Mouse (Mus musculus) CH12.LX (cell line): ENCODE data around the gene Ssbp4. TPM values are rescaled to one million over a fixed set of nuclear protein-coding genes. Genes with fewer than 3 reads are reported as not detected.

Source experiments
- DNase-seq: peaks from one replicate; pipeline ENCODE4 v3.0.0-alpha.2; 2013; ENCODE audit errors: extremely low read depth
- H3K27ac ChIP-seq: 2 replicates; pipeline ENCODE4 v1.5.1; 2012; ENCODE audit warnings: low read depth, mild to moderate bottlenecking, control low read depth, moderate library complexity; ENCODE audit not compliant: insufficient read depth
- H3K27me3 ChIP-seq: replicated peaks from 2 replicates; pipeline ENCODE3; 2012; ENCODE audit warnings: inconsistent platforms
- H3K36me3 ChIP-seq, 2 experiments: replicated peaks in 1 of 2; 2 replicates each; pipeline versions ENCODE3 to v1.6.1; 2012; ENCODE audit warnings: inconsistent platforms in 1 of 2, low read length in 1 of 2, mild to moderate bottlenecking in 1 of 2, mixed read lengths in 1 of 2, moderate library complexity in 1 of 2; ENCODE audit not compliant: control insufficient read depth in 1 of 2, insufficient read depth in 1 of 2
- H3K4me1 ChIP-seq, 2 experiments: 2 replicates each; pipeline ENCODE4 v1.6.1; 2012; ENCODE audit warnings: inconsistent platforms in 1 of 2, moderate library complexity in 1 of 2; ENCODE audit not compliant: insufficient read depth in 2 of 2, control insufficient read depth in 1 of 2
- H3K4me2 ChIP-seq: 2 replicates; pipeline ENCODE4 v1.6.1; 2012; ENCODE audit warnings: low read depth, mild to moderate bottlenecking, control low read depth; ENCODE audit not compliant: poor library complexity, insufficient read depth, severe bottlenecking
- H3K4me3 ChIP-seq, 3 experiments: fragments of 150-350 bp in 1 of 3; sonication (generic) in 1 of 3; replicated peaks in 1 of 3; 2 replicates each; pipeline versions ENCODE3 to v1.5.1; 2011 to 2012; ENCODE audit warnings: low read depth in 2 of 3, low read length in 2 of 3, mild to moderate bottlenecking in 2 of 3, moderate library complexity in 2 of 3, control low read depth in 1 of 3, improper control_type of control experiment in 1 of 3, inconsistent platforms in 1 of 3, mixed read lengths in 1 of 3; ENCODE audit not compliant: poor library complexity in 1 of 3
- H3K79me2 ChIP-seq: replicated peaks from 2 replicates; pipeline ENCODE4 v1.6.1; 2012; ENCODE audit warnings: mild to moderate bottlenecking, moderate library complexity; ENCODE audit not compliant: control insufficient read depth, poor library complexity, insufficient read depth, severe bottlenecking; ENCODE audit errors: extremely low read depth
- H3K9ac ChIP-seq: 2 replicates; pipeline ENCODE4 v1.6.1; 2012; ENCODE audit warnings: low read depth, mild to moderate bottlenecking, control low read depth, moderate library complexity; ENCODE audit not compliant: insufficient read depth
- H3K9me3 ChIP-seq: replicated peaks from 2 replicates; pipeline ENCODE3; 2012; ENCODE audit warnings: low read length, inconsistent platforms, mixed read lengths
- BHLHE40 ChIP-seq: IDR thresholded peaks from 2 replicates; pipeline ENCODE4 v1.6.1; 2011; ENCODE audit warnings: mild to moderate bottlenecking, low read depth, low read length, improper control_type of control experiment
- CHD1 ChIP-seq: IDR thresholded peaks from 2 replicates; pipeline ENCODE4 v1.6.1; 2012; ENCODE audit warnings: low read depth, low read length, improper control_type of control experiment, inconsistent platforms
- CHD2 ChIP-seq: IDR thresholded peaks from 2 replicates; pipeline ENCODE4 v1.6.1; 2011; ENCODE audit warnings: low read length, improper control_type of control experiment
- CTCF ChIP-seq, 2 experiments: IDR thresholded peaks in 1 of 2; conservative IDR thresholded peaks in 1 of 2; 2 replicates each; pipeline ENCODE4 v1.5.1; 2011 to 2012; ENCODE audit warnings: low read depth in 2 of 2, low read length in 2 of 2, improper control_type of control experiment in 1 of 2, inconsistent platforms in 1 of 2, mild to moderate bottlenecking in 1 of 2, moderate library complexity in 1 of 2
- E2F4 ChIP-seq: IDR thresholded peaks from 2 replicates; pipeline ENCODE4 v1.6.1; 2011; ENCODE audit warnings: low read depth, low read length, improper control_type of control experiment; ENCODE audit not compliant: insufficient replicate concordance
- ELF1 ChIP-seq: IDR thresholded peaks from 2 replicates; pipeline ENCODE4 v1.6.1; 2014; ENCODE audit warnings: low read depth, mild to moderate bottlenecking, inconsistent platforms, low read length, improper control_type of control experiment
- ETS1 ChIP-seq: conservative IDR thresholded peaks from 2 replicates; pipeline ENCODE4 v1.6.1; 2012; ENCODE audit warnings: low read depth, mild to moderate bottlenecking, inconsistent platforms, low read length, improper control_type of control experiment, moderate library complexity
- GABPA ChIP-seq: IDR thresholded peaks from 2 replicates; pipeline ENCODE4 v1.6.1; 2012; ENCODE audit warnings: low read depth, low read length, improper control_type of control experiment, inconsistent platforms; ENCODE audit not compliant: insufficient replicate concordance
- HCFC1 ChIP-seq: IDR thresholded peaks from 2 replicates; pipeline ENCODE4 v1.6.1; 2012; ENCODE audit warnings: low read depth, mild to moderate bottlenecking, inconsistent platforms, low read length, improper control_type of control experiment
- JUN ChIP-seq: IDR thresholded peaks from 2 replicates; pipeline ENCODE4 v1.6.1; 2011; ENCODE audit warnings: low read depth, mild to moderate bottlenecking, low read length, improper control_type of control experiment, moderate library complexity; ENCODE audit not compliant: insufficient read depth
- JUND ChIP-seq: conservative IDR thresholded peaks from 2 replicates; pipeline ENCODE4 v1.6.1; 2011; ENCODE audit warnings: low read depth, low read length, improper control_type of control experiment
- KAT2A ChIP-seq: IDR thresholded peaks from 2 replicates; pipeline ENCODE4 v1.6.1; 2012; ENCODE audit warnings: low read length, improper control_type of control experiment, inconsistent platforms; ENCODE audit not compliant: insufficient replicate concordance
- MAX ChIP-seq: IDR thresholded peaks from 2 replicates; pipeline ENCODE4 v1.6.1; 2011; ENCODE audit warnings: low read length, improper control_type of control experiment
- MAZ ChIP-seq: IDR thresholded peaks from 2 replicates; pipeline ENCODE4 v1.6.1; 2012; ENCODE audit warnings: low read depth, mild to moderate bottlenecking, inconsistent platforms, low read length, improper control_type of control experiment, moderate library complexity
- MEF2A ChIP-seq: IDR thresholded peaks from 2 replicates; pipeline ENCODE4 v1.6.1; 2014; ENCODE audit warnings: low read depth, mild to moderate bottlenecking, inconsistent platforms, low read length, improper control_type of control experiment, borderline replicate concordance
- MXI1 ChIP-seq: IDR thresholded peaks from 2 replicates; pipeline ENCODE4 v1.6.1; 2011; ENCODE audit warnings: mild to moderate bottlenecking, low read depth, low read length, improper control_type of control experiment
- POLR2A ChIP-seq: IDR thresholded peaks from 2 replicates; pipeline ENCODE4 v1.6.1; 2011; ENCODE audit warnings: low read depth, mild to moderate bottlenecking, improper control_type of control experiment, low read length
- RAD21 ChIP-seq: IDR thresholded peaks from 2 replicates; pipeline ENCODE4 v1.6.1; 2011; ENCODE audit warnings: low read depth, mild to moderate bottlenecking, low read length, improper control_type of control experiment, moderate library complexity
- RCOR1 ChIP-seq: conservative IDR thresholded peaks from 2 replicates; pipeline ENCODE4 v1.6.1; 2012; ENCODE audit warnings: low read depth, mild to moderate bottlenecking, inconsistent platforms, low read length, improper control_type of control experiment
- SIN3A ChIP-seq: IDR thresholded peaks from 2 replicates; pipeline ENCODE4 v1.6.1; 2012; ENCODE audit warnings: low read length, improper control_type of control experiment, inconsistent platforms
- SMC3 ChIP-seq: IDR thresholded peaks from 2 replicates; pipeline ENCODE4 v1.6.1; 2011; ENCODE audit warnings: low read depth, low read length, improper control_type of control experiment
- TBP ChIP-seq: conservative IDR thresholded peaks from 2 replicates; pipeline ENCODE4 v1.6.1; 2011; ENCODE audit warnings: low read depth, low read length, improper control_type of control experiment
- TCF12 ChIP-seq: IDR thresholded peaks from 2 replicates; pipeline ENCODE4 v1.6.1; 2014; ENCODE audit warnings: low read depth, mild to moderate bottlenecking, inconsistent platforms, low read length, improper control_type of control experiment
- UBTF ChIP-seq: IDR thresholded peaks from 2 replicates; pipeline ENCODE4 v1.6.1; 2012; ENCODE audit warnings: low read depth, mild to moderate bottlenecking, inconsistent platforms, low read length, improper control_type of control experiment, moderate library complexity
- ZC3H11A ChIP-seq: IDR thresholded peaks from 2 replicates; pipeline ENCODE4 v1.6.1; 2012; ENCODE audit warnings: low read depth, mild to moderate bottlenecking, inconsistent platforms, low read length, improper control_type of control experiment
- ZKSCAN1 ChIP-seq: IDR thresholded peaks from 2 replicates; pipeline ENCODE4 v1.6.1; 2012; ENCODE audit warnings: low read depth, inconsistent platforms, low read length, improper control_type of control experiment, borderline replicate concordance
- ZMIZ1 ChIP-seq: IDR thresholded peaks from 2 replicates; pipeline ENCODE4 v1.6.1; 2012; ENCODE audit warnings: low read depth, mild to moderate bottlenecking, inconsistent platforms, low read length, improper control_type of control experiment
- dilution Hi-C: fragments of 300-500 bp; cut with MboI; formaldehyde crosslinking; loops from 2 replicates; pipeline ENCODE4 v1.14.3; 2020; ENCODE audit warnings: low sequenced_read_pairs; ENCODE audit not compliant: extremely low pct_unique_long_range_greater_than_20kb, extremely low pct_ligation_motif_present
- in situ Hi-C: fragments of 300-500 bp; cut with MboI; formaldehyde crosslinking; loops from 3 replicates; pipeline ENCODE4 v1.14.3; 2019; ENCODE audit warnings: low sequenced_read_pairs, low pct_ligation_motif_present, low pct_unique_long_range_greater_than_20kb, mixed read lengths
- polyA plus RNA-seq: library from polyadenylated mRNA; unstranded; fragments of >175 nt; gene quantifications from 2 replicates; pipeline ENCODE4 v1.2.1, GENCODE M21; 2012; ENCODE audit warnings: low read depth; ENCODE audit not compliant: insufficient read length
- total RNA-seq, 2 experiments: library from RNA; depleted of rRNA; stranded (reverse); fragments of 300-350 nt in 1 of 2; fragments of >200 nt in 1 of 2; gene quantifications; 2 replicates each; pipeline ENCODE4 v1.2.3; 2012 to 2014

Ssbp4 gene
- total and polyA plus RNA-seq, 3 experiments: 41.3 to 128 (median 77.3) TPM

GRCm38 (mm10) chr8:70563763-70564387, 44.8 kb downstream of the Ssbp4 start:
- Histone ChIP-seq H3K27ac (no peak overlapping the region), H3K4me2 (no peak overlapping the region), H3K79me2 (no peaks in the 10 kb centered on the region), H3K27me3 (no peaks in the 10 kb centered on the region), H3K4me3 (no peak overlapping the region), H3K9me3 (no peaks in the 10 kb centered on the region), H3K36me3 (peaks cover 0 to 63% of the 10 kb centered on the region in 2 experiments), H3K4me1 (peaks cover 3 to 42% of the 10 kb centered on the region in 2 experiments; a peak in 2 of 4 replicates), H3K9ac (no peak overlapping the region)
- TF ChIP-seq HCFC1: no peak
- TF ChIP-seq SIN3A: no peak
- no peak for TF ChIP-seq ELF1
- TF ChIP-seq ZMIZ1: no peak
- no peak for TF ChIP-seq E2F4
- TF ChIP-seq TCF12: no peak
- TF ChIP-seq SMC3: no peak
- no peak for TF ChIP-seq KAT2A
- no peak for TF ChIP-seq MEF2A
- no peak for TF ChIP-seq CHD2
- no peak for TF ChIP-seq TBP
- TF ChIP-seq MAZ: no peak
- TF ChIP-seq RAD21: no peak
- no peak for TF ChIP-seq MAX
- TF ChIP-seq BHLHE40: no peak
- TF ChIP-seq POLR2A: no peak
- TF ChIP-seq MXI1: no peak
- no peak for TF ChIP-seq CTCF (conservative IDR thresholded peaks at IDR 0.05 in 1 of 2, IDR thresholded peaks at IDR 0.05 in 1 of 2; ENCODE audit: low read depth in 2 of 2, low read length in 2 of 2)
- TF ChIP-seq ZKSCAN1: no peak
- in situ Hi-C loops: no loop called here
- dilution Hi-C loops: no loop called here
- no peak for DNase-seq

DNA sequence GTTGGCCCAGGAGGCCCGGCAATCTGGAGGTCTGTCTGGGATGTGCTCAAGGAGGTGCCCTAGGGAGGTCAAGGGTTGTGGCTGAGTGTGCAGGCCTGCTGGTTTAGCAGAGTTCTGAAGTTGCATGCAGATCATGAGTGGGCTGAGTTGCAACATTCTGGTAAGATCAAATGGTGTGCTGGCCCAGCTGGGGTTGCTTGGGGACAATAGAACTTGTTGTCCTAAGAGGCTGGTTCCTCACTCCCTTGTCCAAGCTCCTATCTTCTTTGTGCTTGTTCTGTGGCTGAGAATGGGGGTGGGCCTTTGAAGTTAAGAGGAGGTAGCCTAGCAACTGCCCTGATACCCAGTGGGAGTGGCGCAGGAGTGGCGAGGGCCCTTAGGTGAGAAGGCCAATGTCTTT, 45.9 kb downstream of the Ssbp4 start:
- no peak for DNase-seq
- dilution Hi-C loops (no loop called here), in situ Hi-C loops (no loop called here)
- H3K4me3 ChIP-seq: no peak overlapping the region
- no peak for TF ChIP-seq SIN3A
- no peak for TF ChIP-seq RCOR1
- no peak for TF ChIP-seq UBTF
- no peak for TF ChIP-seq CHD1
- no peak for TF ChIP-seq JUN
- TF ChIP-seq E2F4: no peak
- TF ChIP-seq JUND: no peak
- no peak for TF ChIP-seq TCF12
- TF ChIP-seq MAZ: no peak
- no peak for TF ChIP-seq TBP
- TF ChIP-seq SMC3: no peak
- TF ChIP-seq RAD21: no peak
- no peak for TF ChIP-seq CTCF (conservative IDR thresholded peaks at IDR 0.05 in 1 of 2, IDR thresholded peaks at IDR 0.05 in 1 of 2; ENCODE audit: low read depth in 2 of 2, low read length in 2 of 2)
- no peak for TF ChIP-seq MEF2A
- TF ChIP-seq ZMIZ1: no peak
- TF ChIP-seq ZC3H11A: no peak
- no peak for TF ChIP-seq ETS1
- TF ChIP-seq GABPA: no peak
- no peak overlapping the region for H3K4me2 ChIP-seq
- peaks cover 3 to 53% of the 10 kb centered on the region in 2 experiments; a peak in 2 of 4 replicates for H3K4me1 ChIP-seq
- peaks cover 0 to 59% of the 10 kb centered on the region in 2 experiments for H3K36me3 ChIP-seq
- no peaks in the 10 kb centered on the region for H3K9me3 ChIP-seq
- no peak overlapping the region for H3K27ac ChIP-seq
- H3K9ac ChIP-seq: no peak overlapping the region
- no peaks in the 10 kb centered on the region for H3K79me2 ChIP-seq
- H3K27me3 ChIP-seq: no peaks in the 10 kb centered on the region
